Mouse (Mus musculus) heart, postnatal 0 days (tissue): ENCODE results near the gene Bbs10. TPM values are rescaled to one million over a fixed set of nuclear protein-coding genes. Genes with fewer than 3 reads are reported as not detected.

Source experiments
- ATAC-seq: fragments of 200-750 bp; cut with Nextera tagmentation; 2 replicates; pipeline ENCODE4 v1.8.0; 2017; ENCODE audit warnings: low read depth, moderate number of reproducible peaks, moderate library complexity; ENCODE audit not compliant: insufficient read depth
- DNase-seq: peaks from one replicate; pipeline ENCODE4 v3.0.0-alpha.2; 2016; ENCODE audit warnings: low spot score
- H3K27ac ChIP-seq: fragments of 300-500 bp; sonication (generic); 2 replicates; pipeline ENCODE4 v1.5.1; 2014; ENCODE audit warnings: low read depth, mild to moderate bottlenecking
- H3K27me3 ChIP-seq: fragments of 300-500 bp; sonication (generic); 2 replicates; pipeline ENCODE4 v1.6.1; 2014; ENCODE audit warnings: low read length, mixed read lengths; ENCODE audit not compliant: control insufficient read depth, insufficient read depth
- H3K36me3 ChIP-seq: fragments of 300-500 bp; sonication (generic); replicated peaks from 2 replicates; pipeline ENCODE4 v1.6.1; 2014; ENCODE audit warnings: low read length, mixed read lengths; ENCODE audit not compliant: control insufficient read depth, insufficient read depth
- H3K4me1 ChIP-seq: fragments of 300-500 bp; sonication (generic); 2 replicates; pipeline ENCODE4 v1.6.1; 2014; ENCODE audit warnings: antibody characterized with exemption; ENCODE audit not compliant: control insufficient read depth, insufficient read depth
- H3K4me2 ChIP-seq: fragments of 300-500 bp; sonication (generic); 2 replicates; pipeline ENCODE4 v1.6.1; 2014; ENCODE audit warnings: low read depth, mild to moderate bottlenecking, low read length, moderate library complexity
- H3K4me3 ChIP-seq: fragments of 300-500 bp; sonication (generic); 2 replicates; pipeline ENCODE4 v1.5.1; 2014; ENCODE audit warnings: low read depth, low read length
- H3K9ac ChIP-seq: fragments of 300-500 bp; sonication (generic); replicated peaks from 2 replicates; pipeline ENCODE4 v1.6.1; 2014; ENCODE audit warnings: low read depth, low read length, mixed read lengths
- H3K9me3 ChIP-seq: fragments of 300-500 bp; sonication (generic); replicated peaks from 2 replicates; pipeline ENCODE4 v1.6.1; 2016; ENCODE audit warnings: low read length; ENCODE audit not compliant: control insufficient read depth
- CTCF ChIP-seq: IDR thresholded peaks from 2 replicates; pipeline ENCODE4 v1.5.1; 2016; ENCODE audit warnings: antibody characterized with exemption, control low read depth, low read depth
- EP300 ChIP-seq: IDR thresholded peaks from 2 replicates; pipeline ENCODE4 v1.6.1; 2016; ENCODE audit warnings: antibody characterized with exemption, low read depth
- WGBS: fragments of 180-500 bp; shearing (Covaris S2); extraction: QIAGEN DNeasy Blood & Tissue Kit; methylation state at CpG from one replicate; pipeline ENCODE4 v1.1.7; 2014; 5-methylcytosine and 5-hydroxymethylcytosine counted together
- polyA plus RNA-seq: library from polyadenylated mRNA; unstranded; fragments of >200 nt; fragmentation: Nextera tagmentation; extraction: Ambion mirVana; gene quantifications from 2 replicates; pipeline ENCODE4 v1.2.1, GENCODE M21; 2015
- total RNA-seq: library from RNA; depleted of rRNA; stranded (reverse); fragments of >200 nt; gene quantifications from 2 replicates; pipeline ENCODE4 v1.2.3, GENCODE M21; 2014; ENCODE audit warnings: low replicate concordance

Gene Bbs10
- total and polyA plus RNA-seq, 2 experiments from 2014 or later = 2.5 to 7.2 TPM

- no peak overlapping the region for H3K4me3 ChIP-seq
- TF ChIP-seq CTCF (no peak), EP300 (no peak)
- DNase-seq = no peak
Measured at GRCm38 (mm10) chr10:111320579-111320978, 22.1 kb downstream of the Bbs10 start.

GRCm38 (mm10) chr10:111327957-111328356 is 29.5 kb downstream of the Bbs10 start:
- Histone ChIP-seq H3K9me3 (no peaks in the 10 kb centered on the region), H3K4me2 (no peak overlapping the region), H3K36me3 (no peaks in the 10 kb centered on the region), H3K9ac (no peak overlapping the region), H3K4me1 (no peaks in the 10 kb centered on the region), H3K4me3 (no peak overlapping the region), H3K27ac (no peak overlapping the region), H3K27me3 (no peaks in the 10 kb centered on the region)
- WGBS = 77% methylated on average over 4 of the region's 4 CpGs
- ATAC-seq (no peak), DNase-seq (no peak)
- TF ChIP-seq CTCF = no peak
- TF ChIP-seq EP300 = no peak

More at GRCm38 (mm10) chr10:111320579-111320978, 22.1 kb downstream of the Bbs10 start:
- no peaks in the 10 kb centered on the region for H3K36me3 ChIP-seq
- no peaks in the 10 kb centered on the region for H3K9me3 ChIP-seq
- no peak overlapping the region for H3K9ac ChIP-seq
- H3K27ac ChIP-seq = no peak overlapping the region
- no peak for ATAC-seq
- no peak overlapping the region for H3K4me2 ChIP-seq
- no peaks in the 10 kb centered on the region for H3K27me3 ChIP-seq
- no peaks in the 10 kb centered on the region for H3K4me1 ChIP-seq

- no peak for TF ChIP-seq EP300
- TF ChIP-seq CTCF = no peak
- Histone ChIP-seq H3K9ac (no peak overlapping the region), H3K9me3 (no peaks in the 10 kb centered on the region), H3K27ac (no peak overlapping the region), H3K4me1 (no peaks in the 10 kb centered on the region), H3K36me3 (no peaks in the 10 kb centered on the region), H3K27me3 (no peaks in the 10 kb centered on the region), H3K4me3 (no peak overlapping the region), H3K4me2 (no peak overlapping the region)
- ATAC-seq = no peak
- WGBS = 65% methylated on average over 5 of the region's 5 CpGs
- DNase-seq = no peak
Measured at GRCm38 (mm10) chr10:111329326-111329725, 30.8 kb downstream of the Bbs10 start.

- 88% methylated on average over 2 of the region's 2 CpGs for WGBS
- H3K27me3 ChIP-seq = no peaks in the 10 kb centered on the region
- H3K9ac ChIP-seq = no peak overlapping the region
- no peak overlapping the region for H3K4me2 ChIP-seq
- H3K4me3 ChIP-seq = no peak overlapping the region
- H3K4me1 ChIP-seq = no peaks in the 10 kb centered on the region; the same call in 1 of the 2 replicates
- H3K9me3 ChIP-seq = no peaks in the 10 kb centered on the region
- DNase-seq = no peak
- H3K27ac ChIP-seq = no peak overlapping the region
- TF ChIP-seq CTCF = no peak
- no peak for TF ChIP-seq EP300
- no peak for ATAC-seq
- H3K36me3 ChIP-seq = no peaks in the 10 kb centered on the region
Measured at GRCm38 (mm10) chr10:111334902-111335301, 36.4 kb downstream of the Bbs10 start.

GRCm38 (mm10) chr10:111335517-111336352 is 37.3 kb downstream of the Bbs10 start:
- Histone ChIP-seq H3K4me1 (no peaks in the 10 kb centered on the region; the same call in 1 of the 2 replicates), H3K27ac (no peak overlapping the region), H3K9me3 (no peaks in the 10 kb centered on the region), H3K4me3 (peak overlapping the region; percentile 26), H3K27me3 (no peaks in the 10 kb centered on the region), H3K36me3 (no peaks in the 10 kb centered on the region), H3K4me2 (peak overlapping the region; percentile 54), H3K9ac (peak overlapping the region; percentile 37; the same call in 1 of the 2 replicates)
- WGBS = 19% methylated on average over 29 of the region's 29 CpGs
- ATAC-seq = no peak
- DNase-seq = no peak
- TF ChIP-seq CTCF (no peak), EP300 (no peak)

GRCm38 (mm10) chr10:111336353-111336713 is 37.9 kb downstream of the Bbs10 start:
- DNase-seq = no peak
- peak overlapping the region; percentile 26 for H3K4me3 ChIP-seq
- H3K27ac ChIP-seq = no peak overlapping the region
- H3K4me2 ChIP-seq = peak overlapping the region; percentile 54
- ATAC-seq = no peak
- no peak overlapping the region for H3K9ac ChIP-seq
- no peak for TF ChIP-seq CTCF
- TF ChIP-seq EP300 = no peak
- H3K27me3 ChIP-seq = no peaks in the 10 kb centered on the region
- H3K36me3 ChIP-seq = no peaks in the 10 kb centered on the region
- 18% methylated on average over 10 of the region's 10 CpGs for WGBS
- no peaks in the 10 kb centered on the region; the same call in 1 of the 2 replicates for H3K4me1 ChIP-seq
- H3K9me3 ChIP-seq = no peaks in the 10 kb centered on the region
